Mouse (Mus musculus) liver, embryonic 14.5 days (tissue): ENCODE data around the gene Nrxn1. TPM values are rescaled to one million over a fixed set of nuclear protein-coding genes. Genes with fewer than 3 reads are reported as not detected.

ENCODE experiments used
- ATAC-seq: fragments of 200-750 bp; cut with Nextera tagmentation; 2 replicates; pipeline ENCODE4 v1.8.0; 2017; ENCODE audit warnings: moderate number of reproducible peaks, mild to moderate bottlenecking, moderate library complexity; ENCODE audit not compliant: insufficient read depth
- DNase-seq, 3 experiments: peaks; one replicate each; pipeline ENCODE4 v3.0.0-alpha.2; 2012 to 2013; ENCODE audit warnings: low read depth in 3 of 3, low spot score in 3 of 3
- H3K27ac ChIP-seq: fragments of 300-500 bp; sonication (generic); 2 replicates; pipeline ENCODE4 v1.5.1; 2014; ENCODE audit warnings: moderate library complexity, mild to moderate bottlenecking, control low read depth, inconsistent platforms
- H3K27me3 ChIP-seq: fragments of 300-500 bp; sonication (generic); 2 replicates; pipeline ENCODE4 v1.6.1; 2014; ENCODE audit warnings: mild to moderate bottlenecking, low read length, moderate library complexity; ENCODE audit not compliant: control insufficient read depth, insufficient read depth
- H3K36me3 ChIP-seq: fragments of 300-500 bp; sonication (generic); replicated peaks from 2 replicates; pipeline ENCODE4 v1.6.1; 2014; ENCODE audit warnings: low read depth; ENCODE audit not compliant: control insufficient read depth, insufficient read depth
- H3K4me1 ChIP-seq, 2 experiments: fragments of 200-500 bp in 1 of 2; fragments of 300-500 bp in 1 of 2; sonication (generic) in 1 of 2; replicated peaks; 2 replicates each; pipeline ENCODE4 v1.6.1; 2012 to 2014; ENCODE audit warnings: antibody characterized with exemption in 1 of 2, inconsistent platforms in 1 of 2, low read length in 1 of 2; ENCODE audit not compliant: control insufficient read depth in 2 of 2, insufficient read depth in 2 of 2
- H3K4me2 ChIP-seq: fragments of 300-500 bp; sonication (generic); 2 replicates; pipeline ENCODE4 v1.6.1; 2014; ENCODE audit warnings: low read depth, mild to moderate bottlenecking, control low read depth, moderate library complexity
- H3K4me3 ChIP-seq, 2 experiments: fragments of 200-500 bp in 1 of 2; fragments of 300-500 bp in 1 of 2; sonication (generic) in 1 of 2; 2 replicates each; pipeline ENCODE4 v1.5.1; 2012 to 2014; ENCODE audit warnings: low read depth in 2 of 2, low read length in 2 of 2, mild to moderate bottlenecking in 2 of 2, control low read depth in 1 of 2, inconsistent platforms in 1 of 2, moderate library complexity in 1 of 2; ENCODE audit not compliant: insufficient read depth in 1 of 2
- H3K9ac ChIP-seq: fragments of 300-500 bp; sonication (generic); replicated peaks from 2 replicates; pipeline ENCODE4 v1.6.1; 2014; ENCODE audit warnings: mild to moderate bottlenecking, control low read depth, moderate library complexity
- H3K9me3 ChIP-seq: fragments of 300-500 bp; sonication (generic); 2 replicates; pipeline ENCODE4 v1.6.1; 2016; ENCODE audit warnings: low read length, mixed read lengths; ENCODE audit not compliant: control insufficient read depth
- CTCF ChIP-seq: IDR thresholded peaks from 2 replicates; pipeline ENCODE4 v1.5.1; 2016; ENCODE audit warnings: antibody characterized with exemption, low read depth, control low read depth
- EP300 ChIP-seq: IDR thresholded peaks from 2 replicates; pipeline ENCODE4 v1.6.1; 2016; ENCODE audit warnings: antibody characterized with exemption, low read depth
- WGBS: fragments of 180-500 bp; shearing (Covaris S2); extraction: QIAGEN DNeasy Blood & Tissue Kit; methylation state at CpG from one replicate; pipeline ENCODE4 v1.1.7; 2014; ENCODE audit not compliant: insufficient replicate concordance; 5-methylcytosine and 5-hydroxymethylcytosine counted together
- polyA plus RNA-seq, 2 experiments: library from polyadenylated mRNA; depleted of rRNA in 1 of 2; stranded (reverse) in 1 of 2; unstranded in 1 of 2; fragments of >200 nt; fragmentation: Nextera tagmentation in 1 of 2; extraction: Ambion mirVana in 1 of 2; gene quantifications; 2 replicates each; pipeline versions ENCODE4 v1.2.1 to v1.2.3; 2012 to 2014

Gene Nrxn1
- polyA plus RNA-seq, 2 experiments: 0.03 to 0.14 TPM

DNA sequence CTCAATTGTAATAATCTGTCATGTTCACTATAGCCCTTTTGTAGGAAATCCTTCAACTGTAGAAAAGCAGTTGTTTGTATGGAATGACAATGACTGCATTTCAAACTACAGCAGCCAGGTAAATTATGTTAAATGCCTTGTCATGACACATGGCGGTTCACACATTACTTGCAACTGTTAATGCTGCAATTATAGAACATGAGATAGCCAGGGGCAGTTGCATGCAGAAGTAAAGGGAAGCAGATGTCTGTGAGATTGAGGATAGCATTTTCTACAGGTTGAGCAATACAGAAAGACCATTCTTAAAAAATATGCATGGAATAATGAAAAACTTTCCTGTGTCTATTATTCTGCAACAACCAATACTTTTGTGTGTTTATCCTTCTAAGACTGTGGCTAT, 98.6 kb downstream of the Nrxn1 start:
- Histone ChIP-seq H3K4me2 (no peak overlapping the region), H3K36me3 (no peaks in the 10 kb centered on the region), H3K27me3 (no peaks in the 10 kb centered on the region), H3K9me3 (no peaks in the 10 kb centered on the region), H3K9ac (no peak overlapping the region), H3K27ac (no peak overlapping the region), H3K4me3 (no peak overlapping the region), H3K4me1 (no peaks in the 10 kb centered on the region)
- TF ChIP-seq EP300: no peak
- no peak for TF ChIP-seq CTCF
- ATAC-seq: no peak
- no peak for DNase-seq
- 41% methylated on average over 1 of the region's 1 CpGs for WGBS

DNA sequence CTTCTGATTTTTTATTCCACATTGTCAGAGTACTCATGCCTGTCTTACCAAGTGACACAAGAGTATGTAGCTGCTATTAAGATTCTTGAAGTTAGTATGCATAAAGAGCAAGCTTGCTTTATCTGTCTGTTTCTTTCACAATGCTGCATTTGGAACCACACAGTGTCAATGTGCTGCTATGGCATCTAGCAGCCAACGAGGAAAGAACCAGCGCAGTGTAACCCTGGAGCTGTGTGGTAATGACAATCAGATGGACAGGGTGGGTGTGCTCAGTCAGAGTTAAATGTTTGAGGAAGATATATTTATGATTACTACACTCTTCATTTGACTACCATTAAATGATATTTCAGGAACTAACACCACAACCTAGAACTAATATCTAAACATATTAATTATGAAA, 102.1 kb downstream of the Nrxn1 start:
- TF ChIP-seq CTCF (no peak), EP300 (no peak)

DNA sequence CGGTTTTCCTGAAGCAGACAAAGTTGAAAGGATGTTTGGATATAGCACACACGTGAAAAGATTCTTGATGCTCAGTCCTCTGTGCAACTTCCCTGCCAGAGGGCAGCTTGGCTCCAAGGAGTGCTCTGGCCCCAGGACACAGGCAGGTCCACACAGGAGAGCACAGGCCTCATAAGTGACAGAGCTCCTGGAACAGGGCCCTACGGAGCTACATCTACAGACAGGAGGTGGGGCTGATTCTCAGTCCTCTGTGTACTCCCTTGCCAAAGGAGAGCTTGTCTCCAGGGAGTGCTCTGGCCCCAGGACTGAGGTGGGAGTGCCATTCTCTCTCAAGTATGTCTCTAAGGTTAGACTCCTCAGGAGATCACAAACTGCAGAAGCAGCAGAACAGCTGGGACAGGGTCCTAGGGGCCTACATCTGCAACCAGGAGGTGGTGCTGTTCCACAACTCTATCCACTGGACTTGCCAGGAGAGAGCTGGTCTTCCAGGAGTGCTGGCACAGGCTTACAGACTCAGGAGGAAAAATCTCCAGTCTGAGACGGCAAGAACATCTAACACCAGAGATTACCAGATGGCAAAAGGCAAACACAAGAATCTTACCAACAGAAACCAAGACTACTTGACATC, 129.9 kb downstream of the Nrxn1 start:
- no peak overlapping the region for H3K9ac ChIP-seq
- no peak for TF ChIP-seq EP300
- no peaks in the 10 kb centered on the region for H3K27me3 ChIP-seq
- H3K36me3 ChIP-seq: no peaks in the 10 kb centered on the region
- no peak overlapping the region for H3K4me3 ChIP-seq
- no peaks in the 10 kb centered on the region for H3K9me3 ChIP-seq
- 49% methylated on average over 4 of the region's 4 CpGs for WGBS
- H3K4me2 ChIP-seq: no peak overlapping the region
- H3K4me1 ChIP-seq: no peaks in the 10 kb centered on the region
- no peak for DNase-seq
- ATAC-seq: no peak
- no peak overlapping the region for H3K27ac ChIP-seq

More for the DNA sequence above, 102.1 kb downstream of the Nrxn1 start:
- H3K4me1 ChIP-seq: no peaks in the 10 kb centered on the region
- WGBS: 66% methylated on average over 2 of the region's 2 CpGs
- H3K27me3 ChIP-seq: no peaks in the 10 kb centered on the region
- H3K9ac ChIP-seq: no peak overlapping the region
- H3K27ac ChIP-seq: no peak overlapping the region
- H3K36me3 ChIP-seq: no peaks in the 10 kb centered on the region
- no peak overlapping the region for H3K4me3 ChIP-seq
- H3K9me3 ChIP-seq: no peaks in the 10 kb centered on the region
- ATAC-seq (no peak), DNase-seq (no peak)
- no peak overlapping the region for H3K4me2 ChIP-seq

DNA sequence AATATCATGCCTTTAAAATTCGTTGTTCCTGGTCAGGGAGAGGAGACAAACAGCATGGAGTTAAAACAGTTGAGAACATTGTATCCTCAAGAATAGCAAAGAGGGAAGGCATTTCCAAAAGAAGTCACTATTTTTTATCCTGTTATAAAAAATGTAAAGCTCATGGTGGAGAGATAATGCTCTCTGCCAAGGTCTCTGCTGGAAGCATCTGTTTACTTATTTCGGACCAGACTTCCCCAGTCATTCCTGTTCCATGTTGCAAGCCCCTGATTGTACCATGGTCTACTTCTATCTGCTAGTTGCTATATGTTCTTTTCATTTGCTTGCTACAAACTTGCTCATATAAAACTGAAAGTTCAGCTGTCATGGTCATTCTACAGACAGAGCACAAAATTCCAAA, 137.7 kb downstream of the Nrxn1 start:
- Histone ChIP-seq H3K9ac (no peak overlapping the region), H3K9me3 (no peaks in the 10 kb centered on the region), H3K36me3 (no peaks in the 10 kb centered on the region), H3K27me3 (no peaks in the 10 kb centered on the region), H3K4me2 (no peak overlapping the region), H3K27ac (no peak overlapping the region), H3K4me3 (no peak overlapping the region), H3K4me1 (no peaks in the 10 kb centered on the region)
- no peak for DNase-seq
- WGBS: 44% methylated on average over 2 of the region's 2 CpGs
- ATAC-seq: no peak
- TF ChIP-seq CTCF: no peak
- TF ChIP-seq EP300: no peak

DNA sequence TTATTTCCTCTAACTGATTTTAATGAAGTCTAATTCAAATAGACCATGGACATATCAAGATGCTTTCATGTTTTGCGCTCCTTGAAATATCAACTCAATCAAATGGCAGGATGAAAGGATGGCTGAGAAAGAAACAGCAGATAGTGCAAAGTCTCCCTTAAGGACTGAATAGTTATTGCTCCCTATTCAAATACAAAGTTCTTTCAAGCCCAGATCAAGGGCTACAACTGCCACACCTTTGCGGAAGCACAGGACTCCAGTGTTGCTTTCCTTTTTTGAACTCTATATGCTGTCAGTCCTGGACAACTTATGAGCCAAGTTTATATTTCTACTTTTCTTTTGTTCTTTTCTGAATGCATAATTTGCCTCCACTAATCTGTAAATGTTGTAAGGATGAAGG, 157.9 kb downstream of the Nrxn1 start:
- TF ChIP-seq EP300 (no peak), CTCF (no peak)
- Histone ChIP-seq H3K9me3 (no peaks in the 10 kb centered on the region), H3K4me2 (no peak overlapping the region), H3K36me3 (no peaks in the 10 kb centered on the region), H3K27me3 (no peaks in the 10 kb centered on the region), H3K9ac (no peak overlapping the region), H3K4me3 (no peak overlapping the region), H3K27ac (no peak overlapping the region), H3K4me1 (no peaks in the 10 kb centered on the region)
- DNase-seq (no peak), ATAC-seq (no peak)
- 69% methylated on average over 2 of the region's 2 CpGs for WGBS
